Mouse (Mus musculus): Measurements from ENCODE around the gene Mns1. TPM values are rescaled to one million over a fixed set of nuclear protein-coding genes. Genes with fewer than 3 reads are reported as not detected.

Mns1 gene
- total RNA-seq, 1 experiment: 7.4 TPM

DNA sequence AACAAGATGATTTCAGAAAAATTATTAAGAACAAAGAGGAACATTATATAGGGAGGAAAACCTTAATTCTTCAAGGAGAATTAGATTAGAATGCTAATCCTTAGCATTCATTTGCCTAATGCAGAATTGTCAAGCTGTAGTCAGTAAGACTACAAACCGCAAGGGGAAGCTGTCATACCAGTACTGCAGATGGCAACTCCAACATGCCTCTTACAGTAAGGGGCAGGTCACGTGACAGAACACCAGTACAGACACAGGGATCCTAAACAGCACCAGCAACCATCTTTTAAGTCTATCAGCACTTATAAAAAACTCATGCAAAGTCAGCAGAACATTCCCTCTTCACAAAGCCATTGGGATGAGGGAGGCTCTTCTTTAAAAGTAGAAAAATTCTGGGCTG lies 55.7 kb downstream of the Mns1 start:
- Histone ChIP-seq H3K9ac (ENCODE audit: insufficient read depth, low read depth, low read length, poor library complexity, severe bottlenecking) (no peak overlapping the region), H3K9me3 (ENCODE audit: control insufficient read depth, insufficient read depth, low read depth, low read length) (no peaks in the 10 kb centered on the region), H3K4me1 (ENCODE audit: control insufficient read depth in 2 of 2, insufficient read depth in 2 of 2, low read length in 2 of 2, poor library complexity in 1 of 2) (0 out of 4 replicates have a peak, but pooled peaks cover 0 to 2% of the 10 kb centered on the region in 2 experiments), H3K27ac (ENCODE audit: insufficient read depth, low read depth, low read length, poor library complexity, severe bottlenecking) (no peak overlapping the region), H3K36me3 (ENCODE audit: control insufficient read depth, insufficient read depth, low read length, poor library complexity, severe bottlenecking) (no peaks in the 10 kb centered on the region), H3K4me3 (ENCODE audit: insufficient read depth in 1 of 2, low read depth in 1 of 2, low read length in 2 of 2, poor library complexity in 1 of 2, severe bottlenecking in 1 of 2) (no peak overlapping the region)
- TF ChIP-seq MAFK (IDR thresholded peaks at IDR 0.05; ENCODE audit: insufficient read depth, low read depth, low read length) (no peak), ZNF384 (IDR thresholded peaks at IDR 0.05; ENCODE audit: low read depth, low read length) (no peak), HCFC1 (IDR thresholded peaks at IDR 0.05; ENCODE audit: borderline replicate concordance, insufficient read depth, low read length) (no peak), ZC3H11A (IDR thresholded peaks at IDR 0.05; ENCODE audit: borderline replicate concordance, low read depth, low read length) (no peak), CHD2 (IDR thresholded peaks at IDR 0.05; ENCODE audit: low read depth, low read length) (no peak)
- no peak for DNase-seq (ENCODE audit: low read depth, low spot score)
- in situ Hi-C loops (cut with MboI; ENCODE audit: low sequenced_read_pairs in 2 of 2, unreplicated experiment in 2 of 2): no loop called here

DNA sequence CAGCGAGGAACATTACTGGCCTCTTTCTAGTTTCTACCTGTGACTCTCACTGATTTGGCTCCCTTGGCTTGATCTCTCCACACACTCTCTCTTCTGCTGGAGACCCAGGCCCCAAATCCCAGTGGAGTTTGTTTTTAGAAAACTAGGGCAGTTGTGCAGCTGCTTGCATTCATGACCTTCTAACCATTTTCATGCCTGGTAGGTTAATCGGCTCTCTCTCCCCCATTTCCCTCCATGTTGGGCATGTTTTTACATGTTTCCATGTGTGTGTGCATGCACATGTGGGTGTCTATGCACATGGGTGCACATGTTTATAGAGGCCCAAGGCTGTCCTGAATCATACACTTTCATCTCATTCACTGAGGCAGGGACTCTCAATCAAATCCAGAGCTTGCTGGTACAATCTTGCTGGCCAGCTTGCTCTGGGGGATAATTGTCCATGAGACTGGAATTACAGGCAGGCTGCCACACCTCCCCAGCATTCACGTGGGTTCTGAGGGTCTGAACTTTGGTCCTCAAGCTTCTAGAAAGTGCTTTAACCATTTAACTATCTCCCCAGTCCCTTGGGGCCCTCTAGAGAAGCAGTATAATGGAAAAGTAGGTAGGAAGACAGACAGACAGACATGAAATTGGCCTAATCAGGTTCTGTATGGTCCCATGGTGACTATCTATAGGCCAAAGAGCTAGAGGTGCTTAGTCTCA lies 56.3 kb downstream of the Mns1 start:
- no peak overlapping the region for H3K27ac ChIP-seq (ENCODE audit: insufficient read depth, low read depth, low read length, poor library complexity, severe bottlenecking)
- no peaks in the 10 kb centered on the region for H3K9me3 ChIP-seq (ENCODE audit: control insufficient read depth, insufficient read depth, low read depth, low read length)
- H3K36me3 ChIP-seq (ENCODE audit: control insufficient read depth, insufficient read depth, low read length, poor library complexity, severe bottlenecking): no peaks in the 10 kb centered on the region
- H3K4me1 ChIP-seq (ENCODE audit: control insufficient read depth in 2 of 2, insufficient read depth in 2 of 2, low read length in 2 of 2, poor library complexity in 1 of 2): 0 out of 4 replicates have a peak, but pooled peaks cover 0 to 2% of the 10 kb centered on the region in 2 experiments
- H3K4me3 ChIP-seq (ENCODE audit: insufficient read depth in 1 of 2, low read depth in 1 of 2, low read length in 2 of 2, poor library complexity in 1 of 2, severe bottlenecking in 1 of 2): no peak overlapping the region
- H3K9ac ChIP-seq (ENCODE audit: insufficient read depth, low read depth, low read length, poor library complexity, severe bottlenecking): no peak overlapping the region
- in situ Hi-C loops (cut with MboI; ENCODE audit: low sequenced_read_pairs in 2 of 2, unreplicated experiment in 2 of 2): no loop called here
- TF ChIP-seq HCFC1 (IDR thresholded peaks at IDR 0.05; ENCODE audit: borderline replicate concordance, insufficient read depth, low read length): no peak
- TF ChIP-seq MAFK (IDR thresholded peaks at IDR 0.05; ENCODE audit: insufficient read depth, low read depth, low read length): no peak
- TF ChIP-seq ZNF384 (IDR thresholded peaks at IDR 0.05; ENCODE audit: low read depth, low read length): no peak
- no peak for TF ChIP-seq ZC3H11A (IDR thresholded peaks at IDR 0.05; ENCODE audit: borderline replicate concordance, low read depth, low read length)
- TF ChIP-seq CHD2 (IDR thresholded peaks at IDR 0.05; ENCODE audit: low read depth, low read length): no peak
- no peak for DNase-seq (ENCODE audit: low read depth, low spot score)

DNA sequence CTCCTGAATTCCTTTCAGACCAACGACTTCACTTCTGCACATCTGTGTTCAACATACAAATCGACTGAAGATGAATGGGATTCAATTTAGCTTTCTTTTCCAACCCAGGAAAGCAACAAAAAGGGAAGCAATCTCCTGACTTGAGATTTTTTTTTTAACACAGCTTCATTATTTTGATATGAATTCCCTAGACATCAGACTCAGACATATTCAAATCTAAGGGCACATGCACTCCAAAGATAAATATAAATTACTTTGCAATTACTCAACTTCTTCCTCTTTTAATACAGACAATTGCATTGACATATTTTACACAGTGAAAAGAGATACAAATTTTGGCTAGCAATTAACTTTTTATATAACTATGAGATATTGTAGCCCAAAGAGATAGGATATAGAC lies 58.9 kb downstream of the Mns1 start:
- Histone ChIP-seq H3K4me3 (ENCODE audit: insufficient read depth in 1 of 2, low read depth in 1 of 2, low read length in 2 of 2, poor library complexity in 1 of 2, severe bottlenecking in 1 of 2) (no peak overlapping the region), H3K4me1 (ENCODE audit: control insufficient read depth in 2 of 2, insufficient read depth in 2 of 2, low read length in 2 of 2, poor library complexity in 1 of 2) (no peaks in the 10 kb centered on the region), H3K9me3 (ENCODE audit: control insufficient read depth, insufficient read depth, low read depth, low read length) (no peaks in the 10 kb centered on the region), H3K27ac (ENCODE audit: insufficient read depth, low read depth, low read length, poor library complexity, severe bottlenecking) (no peak overlapping the region), H3K9ac (ENCODE audit: insufficient read depth, low read depth, low read length, poor library complexity, severe bottlenecking) (no peak overlapping the region), H3K36me3 (ENCODE audit: control insufficient read depth, insufficient read depth, low read length, poor library complexity, severe bottlenecking) (no peaks in the 10 kb centered on the region)
- DNase-seq (ENCODE audit: low read depth, low spot score): no peak
- in situ Hi-C loops (cut with MboI; ENCODE audit: low sequenced_read_pairs in 2 of 2, unreplicated experiment in 2 of 2): no loop called here
- no peak for TF ChIP-seq ZNF384 (IDR thresholded peaks at IDR 0.05; ENCODE audit: low read depth, low read length)
- no peak for TF ChIP-seq HCFC1 (IDR thresholded peaks at IDR 0.05; ENCODE audit: borderline replicate concordance, insufficient read depth, low read length)
- no peak for TF ChIP-seq CHD2 (IDR thresholded peaks at IDR 0.05; ENCODE audit: low read depth, low read length)
- no peak for TF ChIP-seq MAFK (IDR thresholded peaks at IDR 0.05; ENCODE audit: insufficient read depth, low read depth, low read length)
- TF ChIP-seq ZC3H11A (IDR thresholded peaks at IDR 0.05; ENCODE audit: borderline replicate concordance, low read depth, low read length): no peak

DNA sequence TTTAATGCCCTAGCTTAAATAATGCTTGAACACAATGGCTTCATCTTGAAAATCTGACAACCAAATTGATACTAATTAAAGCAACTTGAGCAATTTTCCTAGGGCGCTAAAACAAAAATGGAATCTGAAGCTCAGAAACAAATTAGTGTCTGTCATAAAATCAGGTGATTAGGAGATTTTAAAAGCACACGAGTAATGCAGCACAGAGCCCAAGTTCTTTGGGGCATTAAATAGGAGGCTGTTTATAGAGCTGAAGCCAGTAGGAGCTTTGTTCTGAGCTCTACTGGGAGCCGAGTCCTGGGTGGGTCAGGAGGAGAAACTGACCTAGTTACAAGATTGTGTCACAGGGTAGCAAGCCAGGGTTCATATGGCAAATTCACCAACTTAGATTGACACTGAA lies 59.4 kb downstream of the Mns1 start:
- no peaks in the 10 kb centered on the region for H3K4me1 ChIP-seq (ENCODE audit: control insufficient read depth in 2 of 2, insufficient read depth in 2 of 2, low read length in 2 of 2, poor library complexity in 1 of 2)
- H3K9me3 ChIP-seq (ENCODE audit: control insufficient read depth, insufficient read depth, low read depth, low read length): no peaks in the 10 kb centered on the region
- no peak for TF ChIP-seq ZNF384 (IDR thresholded peaks at IDR 0.05; ENCODE audit: low read depth, low read length)
- no peak for TF ChIP-seq ZC3H11A (IDR thresholded peaks at IDR 0.05; ENCODE audit: borderline replicate concordance, low read depth, low read length)
- TF ChIP-seq CHD2 (IDR thresholded peaks at IDR 0.05; ENCODE audit: low read depth, low read length): no peak
- TF ChIP-seq HCFC1 (IDR thresholded peaks at IDR 0.05; ENCODE audit: borderline replicate concordance, insufficient read depth, low read length): no peak
- TF ChIP-seq MAFK (IDR thresholded peaks at IDR 0.05; ENCODE audit: insufficient read depth, low read depth, low read length): no peak
- no peak for DNase-seq (ENCODE audit: low read depth, low spot score)
- no peak overlapping the region for H3K27ac ChIP-seq (ENCODE audit: insufficient read depth, low read depth, low read length, poor library complexity, severe bottlenecking)
- in situ Hi-C loops (cut with MboI; ENCODE audit: low sequenced_read_pairs in 2 of 2, unreplicated experiment in 2 of 2): no loop called here
- no peaks in the 10 kb centered on the region for H3K36me3 ChIP-seq (ENCODE audit: control insufficient read depth, insufficient read depth, low read length, poor library complexity, severe bottlenecking)
- H3K9ac ChIP-seq (ENCODE audit: insufficient read depth, low read depth, low read length, poor library complexity, severe bottlenecking): no peak overlapping the region
- H3K4me3 ChIP-seq (ENCODE audit: insufficient read depth in 1 of 2, low read depth in 1 of 2, low read length in 2 of 2, poor library complexity in 1 of 2, severe bottlenecking in 1 of 2): no peak overlapping the region

Other genes with a start within 250 kb of the Mns1 start
- 53.5 and 62.6 TPM in 2 replicates for gene Zfp280d, start 163.2 kb upstream of the Mns1 start, total RNA-seq (2012; rRNA removed)
- gene Tex9, start 54.2 kb downstream of the Mns1 start, total RNA-seq (2012; rRNA removed): 24.9 and 41.5 TPM in 2 replicates
- gene Rfx7, start 94.2 kb downstream of the Mns1 start, total RNA-seq (2012; rRNA removed): 19.9 and 23.8 TPM in 2 replicates
- 302 and 324 TPM in 2 replicates for gene Nedd4, start 224.3 kb downstream of the Mns1 start, total RNA-seq (2012; rRNA removed)

Measured in ES-E14 (cell line).